Mouse (Mus musculus): ENCODE results near the gene Igfbp5.

GRCm38 (mm10) chr1:72839356-72839755 lies 35.3 kb downstream of the Igfbp5 start:
- no peak for TF ChIP-seq CTCF (IDR thresholded peaks at IDR 0.05; ENCODE audit: borderline replicate concordance, extremely low read depth, insufficient read depth, insufficient read length)
- TF ChIP-seq POLR2A (IDR thresholded peaks at IDR 0.05; ENCODE audit: borderline replicate concordance, extremely low read depth, insufficient read depth, insufficient read length, poor library complexity, severe bottlenecking): no peak

Data from brain, embryonic 14.5 days (tissue).